Mouse (Mus musculus): ENCODE results near the gene Nemp1.

Gene Nemp1

DNA sequence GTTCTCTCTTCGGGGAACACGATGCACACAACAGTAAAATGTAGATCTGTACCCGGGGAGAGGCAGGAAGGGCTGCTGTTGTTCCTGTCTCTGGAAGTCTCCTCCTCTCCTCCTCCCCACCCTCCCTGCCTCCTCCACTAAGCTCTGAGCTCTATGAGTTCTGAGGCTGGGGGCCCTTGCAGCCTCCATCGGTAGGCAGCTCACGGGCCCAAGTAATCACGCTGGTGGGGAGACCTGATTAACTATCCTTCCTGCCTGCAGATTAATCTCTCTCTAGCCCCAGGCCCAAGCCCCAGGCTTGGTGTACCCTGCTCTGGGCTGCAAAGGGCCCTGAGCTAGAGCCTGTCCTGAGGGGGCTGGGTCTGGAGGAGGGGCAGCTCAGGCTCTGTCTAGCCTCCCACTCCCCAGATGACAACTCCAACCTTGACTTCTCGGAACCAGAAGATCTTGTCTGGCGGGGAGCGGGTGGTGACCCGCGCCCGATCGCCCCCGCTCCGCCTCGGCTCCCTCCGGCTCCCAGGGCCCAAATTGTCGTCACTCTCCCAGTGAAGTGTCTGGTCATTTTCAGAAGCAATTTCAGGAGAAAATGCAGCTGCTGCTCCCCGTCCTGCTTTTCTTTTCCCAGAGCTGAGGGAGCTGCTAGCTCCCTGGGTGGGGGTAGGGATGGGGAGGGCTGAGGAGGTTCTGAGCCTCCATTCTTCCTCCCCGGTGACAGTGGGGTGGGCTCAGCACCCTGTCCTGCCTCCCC is 55.1 kb downstream of the Nemp1 start:
- 32% methylated on average over 20 of the region's 20 CpGs for WGBS

DNA sequence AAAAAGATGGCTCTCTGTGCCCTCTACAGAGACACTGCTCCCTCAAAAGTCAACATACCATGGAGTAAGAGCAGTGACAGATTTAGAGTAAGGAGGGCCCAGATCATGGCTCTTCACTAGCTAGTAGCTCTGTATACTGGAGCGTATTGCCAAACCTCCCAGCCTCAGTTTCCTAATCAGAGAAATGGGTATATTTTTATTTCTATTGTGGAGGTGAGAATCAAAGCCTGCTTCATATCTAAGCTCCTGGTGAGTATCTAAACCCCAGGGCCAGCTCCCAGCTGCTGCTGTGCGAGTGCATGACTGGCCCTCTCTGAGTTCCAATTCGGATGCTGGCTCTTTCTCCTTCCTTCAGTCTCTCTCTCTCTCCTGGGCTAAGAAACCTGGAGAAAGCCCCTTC is 57.5 kb downstream of the Nemp1 start, which contains the start of gene Tac2:
TSS of gene Tac2 (plus strand) at position 301 of the 400 bp plus-strand sequence.
- WGBS, result 80% methylated on average over 3 of the region's 3 CpGs

GRCm38 (mm10) chr10:127725136-127725535 is 58.4 kb downstream of the Nemp1 start:
- WGBS, result 91% methylated on average over 4 of the region's 4 CpGs

DNA sequence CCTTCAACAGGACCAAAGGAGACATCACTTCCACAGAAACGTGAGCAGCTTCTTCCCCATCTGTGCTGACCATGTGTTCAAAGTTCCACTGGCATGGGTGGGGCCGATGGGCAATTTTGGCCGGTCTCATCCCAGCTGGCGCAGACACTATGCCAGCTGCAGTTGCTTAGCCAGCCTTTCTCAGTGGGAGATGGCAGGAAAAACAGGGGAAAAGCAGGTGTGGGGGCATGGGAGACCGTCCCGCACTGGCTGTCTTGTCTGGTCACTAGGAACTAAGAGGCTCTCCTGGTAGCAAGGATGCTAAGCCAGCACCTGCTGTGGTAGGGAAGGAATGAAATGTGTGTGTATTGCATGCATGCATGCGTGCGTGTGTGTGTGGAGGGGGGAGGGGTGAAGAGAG is 61.7 kb downstream of the Nemp1 start:
- WGBS, result 53% methylated on average over 8 of the region's 8 CpGs

GRCm38 (mm10) chr10:127730285-127730932 is 63.7 kb downstream of the Nemp1 start:
- 40% methylated on average over 11 of the region's 11 CpGs for WGBS

DNA sequence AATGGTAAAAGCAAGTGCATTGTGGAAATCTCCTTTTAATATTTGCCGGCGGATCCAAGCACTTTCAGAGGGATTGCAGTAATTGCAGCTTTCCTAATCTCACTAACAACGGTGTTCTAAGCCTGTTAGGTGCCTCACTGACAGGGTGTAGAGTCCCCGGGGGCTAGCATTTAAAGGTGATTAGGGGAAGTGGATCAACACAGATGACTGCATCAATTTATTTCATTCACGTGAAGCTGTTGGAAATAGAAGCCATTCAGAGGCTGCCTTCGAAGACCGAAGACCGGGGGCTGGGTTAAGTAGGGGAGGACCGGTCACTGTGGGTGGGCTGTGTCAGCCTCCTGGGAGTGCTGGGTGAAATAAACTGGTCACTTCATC is 64.2 kb downstream of the Nemp1 start:
- 41% methylated on average over 9 of the region's 9 CpGs for WGBS

GRCm38 (mm10) chr10:127731397-127731796 is 64.7 kb downstream of the Nemp1 start:
- 51% methylated on average over 5 of the region's 5 CpGs for WGBS

GRCm38 (mm10) chr10:127734434-127734833 is 67.7 kb downstream of the Nemp1 start:
- 41% methylated on average over 5 of the region's 5 CpGs for WGBS

DNA sequence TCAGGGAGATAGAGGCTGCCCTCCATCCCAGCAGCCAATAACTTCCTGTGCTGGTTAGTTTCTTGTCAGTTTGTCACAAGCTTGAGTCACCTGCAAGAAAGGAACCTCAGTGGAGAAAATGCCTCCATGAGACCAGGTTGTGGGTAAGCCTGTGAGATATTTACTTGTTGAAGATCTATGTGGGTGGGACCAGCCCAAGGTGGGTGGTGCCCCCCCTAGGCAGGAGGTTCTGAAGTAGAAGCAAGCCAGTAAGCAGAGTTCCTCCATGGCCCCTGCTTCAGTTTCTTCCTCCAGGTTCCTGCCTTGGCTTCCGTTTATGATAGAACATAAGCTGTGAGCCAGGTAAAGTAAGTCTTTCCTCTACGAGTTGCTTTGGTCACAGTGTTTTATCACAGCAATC is 69.6 kb downstream of the Nemp1 start:
- WGBS, result 82% methylated on average over 2 of the region's 2 CpGs

- 72% methylated on average over 4 of the region's 4 CpGs for WGBS
Measured at GRCm38 (mm10) chr10:127736916-127737315, 70.2 kb downstream of the Nemp1 start.

- WGBS, result 36% methylated on average over 2 of the region's 2 CpGs
Measured at GRCm38 (mm10) chr10:127737552-127737951, 70.9 kb downstream of the Nemp1 start.

DNA sequence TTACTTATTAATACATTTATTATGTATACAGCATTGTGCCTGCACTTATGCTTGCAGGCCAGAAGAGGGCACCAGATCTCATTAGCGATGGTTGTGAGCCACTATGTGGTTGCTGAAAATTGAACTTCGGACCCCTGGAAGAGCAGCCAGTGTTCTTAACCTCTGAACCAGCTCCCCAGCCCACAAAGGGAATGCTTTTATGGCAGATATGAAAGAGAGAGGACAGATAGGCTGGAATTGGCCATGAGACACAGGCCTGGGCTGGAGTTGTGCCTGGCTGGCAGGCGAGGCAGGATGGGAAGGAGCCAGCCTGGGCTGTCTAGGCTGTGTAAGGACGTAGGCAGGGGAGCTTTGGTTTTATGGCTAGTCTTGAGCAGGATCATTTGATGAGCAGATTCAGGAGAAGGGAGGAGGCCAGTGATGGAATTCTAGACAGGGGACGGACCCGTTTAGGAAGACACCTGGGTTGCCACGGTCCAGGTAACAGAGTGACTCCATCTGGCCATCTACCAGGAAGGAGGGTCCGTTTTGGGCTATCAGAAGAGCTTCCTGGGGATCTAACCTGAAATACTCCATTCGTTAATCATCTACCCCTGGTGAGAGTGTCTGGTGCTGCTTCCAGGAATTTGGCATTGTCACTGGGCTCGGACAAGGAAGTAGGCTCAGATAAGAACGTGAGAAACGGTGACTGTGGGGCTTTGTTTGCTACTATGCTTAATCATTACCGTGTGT is 71.6 kb downstream of the Nemp1 start:
- 46% methylated on average over 13 of the region's 13 CpGs for WGBS

DNA sequence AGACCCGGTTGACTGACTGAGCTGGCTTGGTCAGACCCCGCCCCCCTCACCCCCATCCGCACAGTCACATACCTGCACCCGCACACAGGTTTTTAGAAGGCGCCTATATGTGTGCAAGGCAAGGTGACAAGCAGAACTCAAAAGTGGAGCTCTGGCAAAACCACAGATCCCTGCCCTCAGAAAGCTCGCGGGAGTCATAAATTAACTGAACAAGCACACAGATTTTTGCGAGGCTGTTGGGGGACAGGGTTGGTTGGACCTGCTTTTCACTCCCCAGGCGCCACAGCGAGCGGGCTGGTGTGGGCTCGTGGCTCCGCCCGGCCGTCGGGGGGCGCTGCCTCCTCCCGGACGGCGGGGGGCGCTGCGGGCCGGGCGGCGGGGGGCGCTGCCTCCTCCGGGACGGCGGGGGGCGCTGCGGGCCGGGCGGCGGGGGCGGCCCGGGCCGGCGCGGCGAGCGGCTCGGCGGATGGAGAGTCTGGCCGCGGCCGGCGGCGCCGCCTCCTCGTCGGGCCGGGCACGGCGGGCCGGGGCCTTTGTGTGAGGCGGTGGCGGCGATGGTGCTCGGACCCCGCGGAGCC is 72.5 kb downstream of the Nemp1 start, which contains the start of gene Zbtb39:
TSS of gene Zbtb39 (plus strand) at position 456 of the 578 bp plus-strand sequence.
- WGBS, result 2% methylated on average over 61 of the region's 61 CpGs

DNA sequence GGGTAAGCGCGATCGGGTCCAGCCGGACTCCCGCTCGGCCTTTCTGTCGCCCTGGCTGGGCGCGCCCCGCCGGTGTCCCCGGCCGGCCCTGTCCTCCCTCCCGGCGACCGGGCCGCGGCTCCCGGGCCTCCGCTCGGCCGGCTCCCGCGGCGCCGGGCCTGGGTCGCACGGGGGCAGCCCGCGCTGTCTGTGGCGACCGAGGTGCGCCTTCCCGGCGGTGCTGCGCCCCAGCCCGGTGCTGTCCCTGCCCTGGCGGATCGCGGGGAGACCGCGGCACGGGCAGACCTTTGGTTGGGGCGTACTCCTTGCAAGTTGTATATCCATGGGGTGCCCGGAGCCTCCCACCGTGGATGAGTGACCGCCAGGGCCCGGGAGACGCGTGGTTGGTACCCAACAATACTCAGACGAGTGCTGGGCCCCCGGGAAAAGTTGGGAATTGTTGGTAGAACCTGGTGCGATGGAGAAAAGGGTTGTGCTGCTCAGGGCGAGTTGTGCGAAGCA is 73.0 kb downstream of the Nemp1 start:
- 1% methylated on average over 45 of the region's 55 CpGs for WGBS

GRCm38 (mm10) chr10:127744661-127745060 is 78.0 kb downstream of the Nemp1 start:
- WGBS, result 61% methylated on average over 5 of the region's 5 CpGs

DNA sequence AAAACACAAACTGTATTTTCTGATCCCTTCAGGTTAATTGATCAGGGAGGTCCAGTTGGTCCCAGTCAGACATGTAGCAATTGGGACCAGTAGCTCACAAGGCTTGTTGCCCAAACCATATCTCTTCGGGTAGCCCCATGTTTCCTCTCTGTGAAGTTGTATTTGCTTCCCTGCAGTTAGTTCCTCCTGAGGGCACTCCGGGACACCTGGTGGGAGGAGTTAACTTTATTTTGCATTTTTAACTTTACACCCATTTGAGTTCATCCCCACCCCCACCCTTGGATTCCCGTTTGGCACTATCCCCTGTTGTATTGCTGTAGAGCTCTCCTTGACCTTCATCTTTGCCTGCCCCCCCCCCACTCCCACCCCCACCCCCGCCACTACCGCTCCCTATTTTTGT is 79.2 kb downstream of the Nemp1 start:
- 77% methylated on average over 5 of the region's 5 CpGs for WGBS

DNA sequence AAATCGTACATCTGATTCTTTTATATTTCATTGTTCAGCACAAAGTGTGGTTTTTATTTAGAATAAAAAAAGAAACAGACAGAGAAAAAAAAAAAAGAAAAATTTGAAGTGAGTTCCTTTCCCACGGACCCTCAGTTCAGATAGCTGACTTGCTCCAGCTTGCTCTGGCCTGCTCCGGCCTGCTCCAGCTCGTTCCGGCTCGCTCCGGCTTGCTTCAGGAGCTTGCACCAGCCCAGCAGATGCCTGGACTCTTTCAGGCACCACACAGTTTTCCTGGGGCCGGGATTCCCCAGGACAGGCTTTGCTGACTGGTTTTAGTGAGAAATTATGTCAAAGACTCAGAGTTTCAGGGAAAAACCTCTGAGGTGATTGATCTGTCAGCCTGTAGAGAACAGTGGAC is 80.6 kb downstream of the Nemp1 start:
- 88% methylated on average over 8 of the region's 8 CpGs for WGBS

DNA sequence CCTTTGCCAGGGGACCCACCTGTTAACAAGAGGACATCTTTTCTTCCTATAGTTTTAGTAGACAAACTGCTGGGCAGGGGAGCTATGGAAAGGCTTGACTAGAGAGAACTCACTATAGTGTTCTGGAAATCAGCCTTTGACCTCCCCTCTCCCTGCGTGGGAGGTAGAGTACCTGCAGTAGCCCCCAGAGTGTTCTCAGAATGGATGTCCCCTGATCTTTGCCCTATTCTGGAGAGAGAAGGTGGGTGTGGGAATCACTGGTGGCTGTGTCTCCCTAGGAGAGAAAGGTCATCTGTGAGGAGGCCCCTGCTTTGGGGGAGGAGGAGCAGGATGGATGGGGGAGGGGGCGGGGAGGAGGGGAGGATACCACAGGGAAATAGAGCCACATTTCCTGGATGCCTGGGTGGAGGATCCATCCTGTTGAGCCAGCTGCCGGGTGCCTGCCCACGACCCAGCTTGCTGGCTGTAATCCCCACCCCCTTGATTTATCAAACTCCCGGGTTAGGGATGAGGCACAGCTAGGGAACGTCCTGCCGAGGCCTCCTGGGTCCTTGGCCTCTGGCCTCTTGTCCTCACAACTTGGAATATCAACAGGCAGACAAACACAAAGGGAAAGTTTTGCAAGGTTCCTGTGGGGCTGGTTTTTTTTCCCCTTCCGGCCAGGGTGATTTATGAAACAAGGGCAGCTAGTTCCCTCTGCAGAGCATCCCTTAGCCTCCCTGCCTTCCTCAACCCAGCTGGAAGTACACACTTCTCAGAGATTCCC is 82.3 kb downstream of the Nemp1 start:
- WGBS, result 25% methylated on average over 8 of the region's 8 CpGs

DNA sequence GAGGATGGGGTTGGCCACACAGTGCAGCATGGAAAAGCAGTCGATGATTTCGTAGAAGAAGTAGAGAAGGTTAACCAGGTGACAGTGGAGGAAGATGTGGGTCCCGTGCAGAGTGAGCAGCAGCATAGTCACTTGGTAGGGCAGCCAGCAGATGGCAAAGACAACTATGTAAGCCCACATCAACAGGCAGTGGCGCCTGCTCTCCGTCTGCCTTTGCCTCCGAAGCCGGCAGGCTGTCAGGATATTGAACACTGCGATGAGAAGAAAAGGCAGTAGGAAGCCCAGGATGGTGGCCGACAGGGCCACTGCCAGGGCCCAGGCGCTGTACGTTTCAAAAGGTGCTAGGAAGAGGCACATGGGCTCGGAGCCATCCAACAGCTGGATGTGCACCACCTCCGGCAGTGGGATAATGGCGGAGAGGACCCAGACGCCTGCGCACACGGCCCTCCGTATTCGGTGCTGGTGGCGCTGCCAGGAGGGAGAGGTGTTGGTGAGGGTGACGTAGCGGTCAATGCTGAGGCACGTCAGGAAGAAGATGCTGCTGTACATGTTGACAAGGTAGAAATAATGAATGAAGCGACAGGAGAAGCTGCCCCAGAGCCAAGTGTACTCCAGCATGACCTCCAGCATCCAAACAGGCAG is 83.6 kb downstream of the Nemp1 start:
- WGBS, result 50% methylated on average over 24 of the region's 24 CpGs

Measured in cerebral cortex, adult 2 months (tissue).